Mouse (Mus musculus) cerebellum, adult 2 months (tissue): ENCODE measurements around the gene Ssbp1.

Source experiments
- CTCF ChIP-seq: fragments of 200-500 bp; IDR thresholded peaks from 2 replicates; pipeline ENCODE4 v1.5.1; 2011; ENCODE audit warnings: low read depth, mild to moderate bottlenecking, control low read depth, low read length, moderate library complexity, borderline replicate concordance; ENCODE audit not compliant: insufficient read depth
- POLR2A ChIP-seq: fragments of 200-500 bp; IDR thresholded peaks from 2 replicates; pipeline ENCODE4 v1.6.1; 2011; ENCODE audit warnings: low read length, control low read depth, borderline replicate concordance; ENCODE audit not compliant: insufficient read depth

- TF ChIP-seq POLR2A (no peak), CTCF (no peak; the same call in 1 of the 2 replicates)
Observed at GRCm38 (mm10) chr6:40441755-40442154, 29.4 kb upstream of the Ssbp1 start.
